Mouse (Mus musculus) embryonic facial prominence, embryonic 15.5 days (tissue): ENCODE data around the gene Dnajb5. TPM values are rescaled to one million over a fixed set of nuclear protein-coding genes. Genes with fewer than 3 reads are reported as not detected.

ENCODE experiments used
- ATAC-seq: fragments of 200-750 bp; cut with Nextera tagmentation; 2 replicates; pipeline ENCODE4 v1.8.0; 2017; ENCODE audit warnings: low read depth, moderate TSS enrichment; ENCODE audit not compliant: insufficient number of reproducible peaks, low FRiP score, low TSS enrichment
- H3K27ac ChIP-seq: fragments of 300-500 bp; sonication (generic); replicated peaks from 2 replicates; pipeline ENCODE4 v1.5.1; 2015; ENCODE audit warnings: mild to moderate bottlenecking, inconsistent platforms
- H3K27me3 ChIP-seq: fragments of 300-500 bp; sonication (generic); 2 replicates; pipeline ENCODE4 v1.6.1; 2015; ENCODE audit warnings: inconsistent platforms
- H3K36me3 ChIP-seq: fragments of 300-500 bp; sonication (generic); 2 replicates; pipeline ENCODE4 v1.6.1; 2015; ENCODE audit warnings: mild to moderate bottlenecking, inconsistent platforms
- H3K4me1 ChIP-seq: fragments of 300-500 bp; sonication (generic); 2 replicates; pipeline ENCODE4 v1.6.1; 2015; ENCODE audit warnings: inconsistent platforms
- H3K4me2 ChIP-seq: fragments of 300-500 bp; sonication (generic); replicated peaks from 2 replicates; pipeline ENCODE4 v1.6.1; 2015; ENCODE audit warnings: mild to moderate bottlenecking, inconsistent platforms
- H3K4me3 ChIP-seq: fragments of 300-500 bp; sonication (generic); replicated peaks from 2 replicates; pipeline ENCODE4 v1.5.1; 2015; ENCODE audit warnings: mild to moderate bottlenecking, inconsistent platforms
- H3K9ac ChIP-seq: fragments of 300-500 bp; sonication (generic); 2 replicates; pipeline ENCODE4 v1.6.1; 2015; ENCODE audit warnings: inconsistent platforms
- H3K9me3 ChIP-seq: fragments of 300-500 bp; sonication (generic); replicated peaks from 2 replicates; pipeline ENCODE4 v1.6.1; 2016; ENCODE audit warnings: inconsistent platforms
- WGBS: fragments of 180-500 bp; shearing (Covaris S2); methylation state at CpG from one replicate; pipeline ENCODE4 v1.1.7; 2015; 5-methylcytosine and 5-hydroxymethylcytosine counted together
- polyA plus RNA-seq: library from polyadenylated mRNA; unstranded; fragments of >200 nt; fragmentation: Nextera tagmentation; extraction: Ambion mirVana; gene quantifications from 2 replicates; pipeline ENCODE4 v1.2.1, GENCODE M21; 2015

The Dnajb5 gene
- polyA plus RNA-seq, 1 experiment from 2014 or later = 10.4 TPM

- Histone ChIP-seq H3K4me1 (peaks cover 11% of the 10 kb centered on the region), H3K9ac (no peak overlapping the region), H3K4me3 (no peak overlapping the region), H3K9me3 (no peaks in the 10 kb centered on the region), H3K27ac (no peak overlapping the region), H3K4me2 (no peak overlapping the region), H3K36me3 (no peaks in the 10 kb centered on the region), H3K27me3 (peaks cover 27% of the 10 kb centered on the region)
- no peak for ATAC-seq
- 69% methylated on average over 9 of the region's 9 CpGs for WGBS
These were observed 28.9 kb upstream of the Dnajb5 start for GRCm38 (mm10) chr4:42920726-42921125.

- H3K4me3 ChIP-seq = no peak overlapping the region
- H3K27ac ChIP-seq = no peak overlapping the region
- ATAC-seq = no peak
- H3K4me2 ChIP-seq = no peak overlapping the region
- H3K9me3 ChIP-seq = no peaks in the 10 kb centered on the region
- 80% methylated on average over 2 of the region's 2 CpGs for WGBS
- peaks cover 10% of the 10 kb centered on the region for H3K4me1 ChIP-seq
- no peaks in the 10 kb centered on the region for H3K36me3 ChIP-seq
- no peak overlapping the region for H3K9ac ChIP-seq
- H3K27me3 ChIP-seq = peaks cover 22% of the 10 kb centered on the region
These were observed 28.1 kb upstream of the Dnajb5 start for GRCm38 (mm10) chr4:42921536-42921935.

DNA sequence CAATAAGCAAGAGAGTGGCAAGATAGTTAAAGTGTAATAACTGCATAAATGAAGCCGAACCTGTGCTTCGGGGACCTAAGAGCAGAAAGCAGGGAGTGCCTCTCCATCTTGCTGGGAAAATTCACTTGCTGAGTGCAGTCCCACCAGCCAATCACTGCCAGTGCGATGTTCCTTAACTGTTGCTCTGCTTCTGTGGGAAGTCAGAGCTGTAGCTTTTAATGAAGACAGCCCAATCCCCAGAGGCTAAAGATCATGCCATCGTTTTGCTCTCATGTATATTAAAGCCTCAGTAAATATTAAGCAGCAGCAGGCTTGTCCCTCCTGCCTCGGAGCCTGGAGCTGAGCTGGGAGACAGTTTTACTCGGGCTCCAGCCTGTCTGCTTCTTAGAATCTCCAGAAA, 27.6 kb upstream of the Dnajb5 start:
- H3K27me3 ChIP-seq = peaks cover 18% of the 10 kb centered on the region

GRCm38 (mm10) chr4:42922461-42922860, 27.2 kb upstream of the Dnajb5 start:
- Histone ChIP-seq H3K4me3 (no peak overlapping the region), H3K4me1 (peaks cover 3% of the 10 kb centered on the region; the same call in 1 of the 2 replicates), H3K27ac (no peak overlapping the region), H3K4me2 (no peak overlapping the region), H3K9ac (no peak overlapping the region), H3K27me3 (peaks cover 14% of the 10 kb centered on the region), H3K36me3 (no peaks in the 10 kb centered on the region), H3K9me3 (no peaks in the 10 kb centered on the region)
- ATAC-seq = no peak
- 72% methylated on average over 8 of the region's 8 CpGs for WGBS

More for the DNA sequence above, 27.6 kb upstream of the Dnajb5 start:
- H3K4me2 ChIP-seq = no peak overlapping the region
- no peak overlapping the region for H3K9ac ChIP-seq
- no peak for ATAC-seq
- H3K4me3 ChIP-seq = no peak overlapping the region
- peaks cover 6% of the 10 kb centered on the region; the same call in 1 of the 2 replicates for H3K4me1 ChIP-seq
- H3K36me3 ChIP-seq = no peaks in the 10 kb centered on the region
- H3K9me3 ChIP-seq = no peaks in the 10 kb centered on the region
- no peak overlapping the region for H3K27ac ChIP-seq
- WGBS = 53% methylated on average over 6 of the region's 6 CpGs

GRCm38 (mm10) chr4:42924095-42924710, 25.4 kb upstream of the Dnajb5 start:
- H3K27me3 ChIP-seq = no peaks in the 10 kb centered on the region
- ATAC-seq = no peak
- WGBS = 71% methylated on average over 13 of the region's 13 CpGs

DNA sequence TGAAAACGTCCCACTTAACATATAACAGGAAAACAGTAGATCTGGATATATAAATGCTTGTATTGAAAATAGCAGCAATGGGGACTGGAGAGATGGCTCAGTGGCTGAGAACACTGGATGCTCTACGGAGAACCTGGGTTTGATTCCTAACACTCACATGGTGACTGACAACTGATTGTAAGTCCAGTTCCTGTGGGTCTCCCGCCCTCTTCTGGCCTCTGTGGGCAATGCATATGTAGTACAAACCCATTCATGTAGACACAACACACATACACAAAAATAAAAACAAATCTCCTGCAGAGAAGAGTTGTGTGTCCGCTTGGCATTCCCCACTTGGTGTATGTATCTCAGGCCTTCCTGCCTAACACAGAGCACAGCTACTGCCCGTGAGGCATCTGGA, 21.4 kb upstream of the Dnajb5 start:
- Histone ChIP-seq H3K4me2 (no peak overlapping the region), H3K4me1 (no peaks in the 10 kb centered on the region), H3K9me3 (no peaks in the 10 kb centered on the region), H3K4me3 (no peak overlapping the region), H3K27me3 (no peaks in the 10 kb centered on the region), H3K9ac (no peak overlapping the region), H3K27ac (no peak overlapping the region), H3K36me3 (no peaks in the 10 kb centered on the region)
- 84% methylated on average over 5 of the region's 5 CpGs for WGBS
- no peak for ATAC-seq

More at GRCm38 (mm10) chr4:42924095-42924710, 25.4 kb upstream of the Dnajb5 start:
- Histone ChIP-seq H3K4me1 (no peaks in the 10 kb centered on the region), H3K9ac (no peak overlapping the region), H3K27ac (no peak overlapping the region), H3K4me2 (no peak overlapping the region), H3K9me3 (no peaks in the 10 kb centered on the region), H3K4me3 (no peak overlapping the region), H3K36me3 (no peaks in the 10 kb centered on the region)

DNA sequence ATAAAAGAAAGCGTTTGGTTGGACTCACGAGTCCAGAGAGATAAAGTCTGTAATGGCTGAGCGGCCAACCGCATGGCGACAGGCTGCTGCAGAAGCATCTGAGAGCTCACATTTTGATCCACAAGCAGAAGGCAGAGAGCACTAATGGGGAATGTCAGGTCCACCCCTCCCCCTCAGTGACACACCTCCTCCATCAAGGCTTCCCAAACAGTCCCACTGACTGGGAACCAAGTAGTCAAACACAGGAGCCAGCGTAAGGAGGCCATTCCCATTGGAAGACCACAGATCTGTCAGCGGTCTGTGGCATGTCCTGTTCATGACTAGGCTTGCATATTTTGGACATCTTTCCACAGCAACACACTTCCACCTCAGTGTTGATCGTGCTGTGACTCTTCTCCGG, 20.7 kb upstream of the Dnajb5 start:
- Histone ChIP-seq H3K4me2 (no peak overlapping the region), H3K4me3 (no peak overlapping the region), H3K9me3 (no peaks in the 10 kb centered on the region), H3K9ac (no peak overlapping the region), H3K27me3 (no peaks in the 10 kb centered on the region), H3K27ac (no peak overlapping the region), H3K36me3 (no peaks in the 10 kb centered on the region), H3K4me1 (peaks cover 6% of the 10 kb centered on the region)
- no peak for ATAC-seq
- WGBS = 92% methylated on average over 9 of the region's 9 CpGs

GRCm38 (mm10) chr4:42932229-42932969, 17.2 kb upstream of the Dnajb5 start:
- peaks cover 6% of the 10 kb centered on the region; the same call in 1 of the 2 replicates for H3K27me3 ChIP-seq
- peaks cover 6% of the 10 kb centered on the region for H3K4me1 ChIP-seq
- no peak overlapping the region for H3K9ac ChIP-seq
- no peaks in the 10 kb centered on the region for H3K9me3 ChIP-seq
- H3K4me2 ChIP-seq = no peak overlapping the region
- no peak for ATAC-seq
- no peak overlapping the region for H3K4me3 ChIP-seq
- WGBS = 73% methylated on average over 8 of the region's 8 CpGs
- no peak overlapping the region for H3K27ac ChIP-seq
- no peaks in the 10 kb centered on the region for H3K36me3 ChIP-seq

- Histone ChIP-seq H3K4me2 (peak overlapping the region; percentile 47), H3K36me3 (no peaks in the 10 kb centered on the region), H3K4me1 (peaks cover 6% of the 10 kb centered on the region), H3K4me3 (peak overlapping the region; percentile 17; the same call in 1 of the 2 replicates), H3K27me3 (peaks cover 13% of the 10 kb centered on the region; the same call in 1 of the 2 replicates), H3K9ac (no peak overlapping the region), H3K27ac (0 out of 2 replicates have a peak overlapping the region, but pooled peaks have one; percentile 22), H3K9me3 (no peaks in the 10 kb centered on the region)
- WGBS = 6% methylated on average over 22 of the region's 22 CpGs
- ATAC-seq = no peak; the same call in 1 of the 2 replicates
These were observed 16.0 kb upstream of the Dnajb5 start for GRCm38 (mm10) chr4:42933630-42934029.

GRCm38 (mm10) chr4:42941396-42941795, 8.2 kb upstream of the Dnajb5 start:
- H3K4me1 ChIP-seq = no peaks in the 10 kb centered on the region
- no peak overlapping the region for H3K9ac ChIP-seq
- no peak overlapping the region for H3K27ac ChIP-seq
- 74% methylated on average over 7 of the region's 7 CpGs for WGBS
- H3K36me3 ChIP-seq = no peaks in the 10 kb centered on the region
- H3K4me2 ChIP-seq = no peak overlapping the region
- ATAC-seq = no peak
- H3K4me3 ChIP-seq = no peak overlapping the region
- H3K9me3 ChIP-seq = no peaks in the 10 kb centered on the region
- H3K27me3 ChIP-seq = peaks cover 10% of the 10 kb centered on the region; the same call in 1 of the 2 replicates

DNA sequence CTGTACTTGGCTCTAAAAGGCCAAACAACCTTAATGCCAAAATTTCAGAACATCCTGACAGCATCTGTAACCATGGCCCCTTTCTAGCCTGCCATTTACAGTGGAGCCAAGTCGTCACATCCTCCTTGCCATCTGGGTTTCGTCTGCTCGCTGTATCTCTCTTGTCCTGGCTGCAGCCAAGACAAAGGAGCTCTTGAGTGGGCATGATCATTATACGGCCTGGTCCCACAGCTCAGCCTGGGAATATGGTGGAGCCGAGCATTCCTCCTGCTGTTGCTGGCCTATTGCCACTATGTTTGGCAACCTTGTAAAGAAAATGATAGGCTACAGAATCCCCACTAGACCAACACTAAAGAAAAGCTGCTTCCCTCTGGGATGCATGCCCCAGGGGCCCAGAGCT, 6.3 kb upstream of the Dnajb5 start:
- no peaks in the 10 kb centered on the region; the same call in 1 of the 2 replicates for H3K27me3 ChIP-seq
- no peak overlapping the region for H3K27ac ChIP-seq
- no peak for ATAC-seq
- 68% methylated on average over 5 of the region's 5 CpGs for WGBS
- H3K4me3 ChIP-seq = no peak overlapping the region
- H3K4me1 ChIP-seq = no peaks in the 10 kb centered on the region
- no peak overlapping the region for H3K4me2 ChIP-seq
- H3K36me3 ChIP-seq = no peaks in the 10 kb centered on the region
- no peaks in the 10 kb centered on the region for H3K9me3 ChIP-seq
- no peak overlapping the region for H3K9ac ChIP-seq
